Mouse (Mus musculus): Measurements from ENCODE around the gene 1700001O22Rik.
A peak's percentile ranks its signal among the peaks of the same experiment; 100 is the strongest.

1700001O22Rik gene

GRCm38 (mm10) chr2:30803604-30804003 lies at the start of gene 1700001O22Rik:
1700001O22Rik (minus strand) TSS chr2:30803661.
- DNase-seq, result no peak

GRCm38 (mm10) chr2:30852771-30853313 lies 49.4 kb upstream of the 1700001O22Rik start:
- DNase-seq, result peak; percentile 60

GRCm38 (mm10) chr2:30850581-30850980 lies 47.1 kb upstream of the 1700001O22Rik start:
- no peak for DNase-seq

- no peak for DNase-seq
Observed at GRCm38 (mm10) chr2:30848184-30848583, 44.7 kb upstream of the 1700001O22Rik start.

GRCm38 (mm10) chr2:30846723-30847122 lies 43.3 kb upstream of the 1700001O22Rik start:
- DNase-seq, result no peak

GRCm38 (mm10) chr2:30846236-30846635 lies 42.8 kb upstream of the 1700001O22Rik start:
- no peak for DNase-seq

- DNase-seq, result peak; percentile 46
Observed at GRCm38 (mm10) chr2:30845152-30846070, 42.0 kb upstream of the 1700001O22Rik start.

GRCm38 (mm10) chr2:30842615-30843014 lies 39.2 kb upstream of the 1700001O22Rik start:
- DNase-seq, result no peak

- DNase-seq, result peak; percentile 79
Observed at GRCm38 (mm10) chr2:30836238-30836990, 33.0 kb upstream of the 1700001O22Rik start.

- DNase-seq, result no peak
Observed at GRCm38 (mm10) chr2:30834373-30835022, 31.0 kb upstream of the 1700001O22Rik start, which contains the start of gene Prrx2. Prrx2 (plus strand) TSS chr2:30834972.

- DNase-seq, result no peak
Observed at GRCm38 (mm10) chr2:30833644-30834043, 30.2 kb upstream of the 1700001O22Rik start.

GRCm38 (mm10) chr2:30830283-30830795 lies 26.9 kb upstream of the 1700001O22Rik start, which contains the start of gene Asb6:
Asb6 (minus strand) TSS chr2:30830333.
- no peak for DNase-seq

- peak; percentile 54 for DNase-seq
Observed at GRCm38 (mm10) chr2:30829315-30829714, 25.9 kb upstream of the 1700001O22Rik start.

- DNase-seq, result peak; percentile 96
Observed at GRCm38 (mm10) chr2:30827749-30828475, 24.5 kb upstream of the 1700001O22Rik start.

GRCm38 (mm10) chr2:30826825-30827748 lies 23.6 kb upstream of the 1700001O22Rik start:
- peak; percentile 51 for DNase-seq

GRCm38 (mm10) chr2:30823385-30824153 lies 20.1 kb upstream of the 1700001O22Rik start:
- peak; percentile 47 for DNase-seq

- peak; percentile 23 for DNase-seq
Observed at GRCm38 (mm10) chr2:30822460-30822859, 19.0 kb upstream of the 1700001O22Rik start.

GRCm38 (mm10) chr2:30821073-30821472 lies 17.6 kb upstream of the 1700001O22Rik start:
- DNase-seq, result no peak

- DNase-seq, result no peak
Observed at GRCm38 (mm10) chr2:30819873-30820272, 16.4 kb upstream of the 1700001O22Rik start.

- no peak for DNase-seq
Observed at GRCm38 (mm10) chr2:30816383-30816782, 12.9 kb upstream of the 1700001O22Rik start.

All from retina, postnatal 1 day (tissue).